Mouse (Mus musculus) forebrain, postnatal 0 days (tissue): ENCODE results near the gene Vps13d. TPM values are rescaled to one million over a fixed set of nuclear protein-coding genes. Genes with fewer than 3 reads are reported as not detected.
A peak's percentile ranks its signal among the peaks of the same experiment; 100 is the strongest.

ENCODE experiments used
- ATAC-seq: fragments of 200-750 bp; cut with Nextera tagmentation; 2 replicates; pipeline ENCODE4 v1.8.0; 2017; ENCODE audit warnings: mild to moderate bottlenecking, moderate library complexity
- DNase-seq: peaks from one replicate; pipeline ENCODE4 v3.0.0-alpha.2; 2015
- H3K27ac ChIP-seq: fragments of 300-500 bp; sonication (generic); 2 replicates; pipeline ENCODE4 v1.5.1; 2014; ENCODE audit warnings: low read depth, mild to moderate bottlenecking, antibody characterized with exemption, low read length, moderate library complexity, mixed read lengths
- H3K27me3 ChIP-seq: fragments of 300-500 bp; sonication (generic); 2 replicates; pipeline ENCODE4 v1.6.1; 2014; ENCODE audit warnings: mild to moderate bottlenecking, low read length, mixed read lengths; ENCODE audit not compliant: insufficient read depth
- H3K36me3 ChIP-seq: fragments of 300-500 bp; sonication (generic); 2 replicates; pipeline ENCODE4 v1.6.1; 2014; ENCODE audit warnings: mild to moderate bottlenecking, moderate library complexity; ENCODE audit not compliant: insufficient read depth
- H3K4me1 ChIP-seq: fragments of 300-500 bp; sonication (generic); 2 replicates; pipeline ENCODE4 v1.6.1; 2014; ENCODE audit warnings: antibody characterized with exemption; ENCODE audit not compliant: insufficient read depth
- H3K4me2 ChIP-seq: fragments of 300-500 bp; sonication (generic); 2 replicates; pipeline ENCODE4 v1.6.1; 2014; ENCODE audit warnings: low read depth, mild to moderate bottlenecking, moderate library complexity
- H3K4me3 ChIP-seq: fragments of 300-500 bp; sonication (generic); 2 replicates; pipeline ENCODE4 v1.5.1; 2014; ENCODE audit warnings: low read depth, low read length, mixed read lengths
- H3K9ac ChIP-seq: fragments of 300-500 bp; sonication (generic); 2 replicates; pipeline ENCODE4 v1.6.1; 2014; ENCODE audit warnings: mild to moderate bottlenecking
- H3K9me3 ChIP-seq: fragments of 300-500 bp; sonication (generic); 2 replicates; pipeline ENCODE4 v1.6.1; 2016; ENCODE audit warnings: low read length
- CTCF ChIP-seq: sonication (generic); IDR thresholded peaks from 2 replicates; pipeline ENCODE4 v1.5.1; 2016; ENCODE audit warnings: antibody characterized with exemption, control low read depth, low read depth
- WGBS: fragments of 180-500 bp; shearing (Covaris S2); extraction: QIAGEN DNeasy Blood & Tissue Kit; methylation state at CpG from one replicate; pipeline ENCODE4 v1.1.7; 2014; 5-methylcytosine and 5-hydroxymethylcytosine counted together
- polyA plus RNA-seq: library from polyadenylated mRNA; unstranded; fragments of >200 nt; fragmentation: Nextera tagmentation; extraction: Ambion mirVana; gene quantifications from 2 replicates; pipeline ENCODE4 v1.2.1, GENCODE M21; 2015
- total RNA-seq: library from RNA; depleted of rRNA; stranded (reverse); fragments of >200 nt; gene quantifications from 2 replicates; pipeline ENCODE4 v1.2.3, GENCODE M21; 2014

Vps13d gene
- total and polyA plus RNA-seq, 2 experiments from 2014 or later: 6.4 to 30.8 TPM

GRCm38 (mm10) chr4:144965255-144965654, 229.6 kb downstream of the Vps13d start:
- Histone ChIP-seq H3K27ac (no peak overlapping the region), H3K9me3 (no peaks in the 10 kb centered on the region), H3K4me3 (no peak overlapping the region), H3K4me1 (no peaks in the 10 kb centered on the region), H3K9ac (no peak overlapping the region), H3K4me2 (no peak overlapping the region), H3K36me3 (no peaks in the 10 kb centered on the region), H3K27me3 (no peaks in the 10 kb centered on the region)
- ATAC-seq: peak; percentile 65; the same call in 1 of the 2 replicates
- no peak for TF ChIP-seq CTCF
- 65% methylated on average over 2 of the region's 2 CpGs for WGBS
- DNase-seq: no peak

- Histone ChIP-seq H3K4me1 (no peaks in the 10 kb centered on the region), H3K4me2 (no peak overlapping the region), H3K9me3 (no peaks in the 10 kb centered on the region), H3K27me3 (no peaks in the 10 kb centered on the region), H3K4me3 (no peak overlapping the region), H3K27ac (no peak overlapping the region), H3K36me3 (no peaks in the 10 kb centered on the region), H3K9ac (no peak overlapping the region)
- no peak for TF ChIP-seq CTCF
- ATAC-seq: no peak
- no peak for DNase-seq
- WGBS: 48% methylated on average over 3 of the region's 3 CpGs
These were observed 233.1 kb downstream of the Vps13d start for GRCm38 (mm10) chr4:144961696-144962095.

GRCm38 (mm10) chr4:144961232-144961631, 233.6 kb downstream of the Vps13d start:
- no peak for ATAC-seq

GRCm38 (mm10) chr4:144960188-144960904, 234.5 kb downstream of the Vps13d start:
- DNase-seq: no peak
- H3K4me2 ChIP-seq: no peak overlapping the region
- 57% methylated on average over 8 of the region's 8 CpGs for WGBS

More at GRCm38 (mm10) chr4:144961232-144961631, 233.6 kb downstream of the Vps13d start:
- Histone ChIP-seq H3K9me3 (no peaks in the 10 kb centered on the region), H3K9ac (no peak overlapping the region), H3K27ac (no peak overlapping the region), H3K4me3 (no peak overlapping the region), H3K4me2 (no peak overlapping the region), H3K27me3 (no peaks in the 10 kb centered on the region), H3K4me1 (no peaks in the 10 kb centered on the region), H3K36me3 (no peaks in the 10 kb centered on the region)
- no peak for TF ChIP-seq CTCF
- WGBS: 71% methylated on average over 4 of the region's 4 CpGs
- DNase-seq: no peak

GRCm38 (mm10) chr4:144957721-144958120, 237.1 kb downstream of the Vps13d start:
- ATAC-seq: no peak
- H3K4me3 ChIP-seq: no peak overlapping the region
- no peak for DNase-seq
- H3K9me3 ChIP-seq: no peaks in the 10 kb centered on the region
- no peaks in the 10 kb centered on the region for H3K4me1 ChIP-seq
- WGBS: 69% methylated on average over 2 of the region's 2 CpGs
- no peak overlapping the region for H3K4me2 ChIP-seq
- no peaks in the 10 kb centered on the region for H3K27me3 ChIP-seq
- no peak overlapping the region for H3K9ac ChIP-seq
- H3K27ac ChIP-seq: no peak overlapping the region
- no peaks in the 10 kb centered on the region for H3K36me3 ChIP-seq
- no peak for TF ChIP-seq CTCF

More at GRCm38 (mm10) chr4:144960188-144960904, 234.5 kb downstream of the Vps13d start:
- no peak for ATAC-seq
- Histone ChIP-seq H3K36me3 (no peaks in the 10 kb centered on the region), H3K4me1 (no peaks in the 10 kb centered on the region), H3K27ac (no peak overlapping the region), H3K9me3 (no peaks in the 10 kb centered on the region), H3K27me3 (no peaks in the 10 kb centered on the region), H3K9ac (no peak overlapping the region), H3K4me3 (no peak overlapping the region)
- TF ChIP-seq CTCF: no peak

GRCm38 (mm10) chr4:144957186-144957585, 237.6 kb downstream of the Vps13d start:
- Histone ChIP-seq H3K9me3 (no peaks in the 10 kb centered on the region), H3K9ac (no peak overlapping the region), H3K36me3 (no peaks in the 10 kb centered on the region), H3K4me1 (no peaks in the 10 kb centered on the region), H3K27ac (no peak overlapping the region), H3K4me3 (no peak overlapping the region), H3K27me3 (no peaks in the 10 kb centered on the region), H3K4me2 (no peak overlapping the region)
- no peak for DNase-seq
- no peak for ATAC-seq
- WGBS: 56% methylated on average over 4 of the region's 4 CpGs
- no peak for TF ChIP-seq CTCF

- TF ChIP-seq CTCF: no peak
- H3K4me2 ChIP-seq: no peak overlapping the region
- no peaks in the 10 kb centered on the region for H3K36me3 ChIP-seq
- DNase-seq (no peak), ATAC-seq (no peak)
- no peaks in the 10 kb centered on the region for H3K9me3 ChIP-seq
- H3K9ac ChIP-seq: no peak overlapping the region
- no peak overlapping the region for H3K27ac ChIP-seq
- WGBS: 82% methylated on average over 1 of the region's 1 CpGs
- no peaks in the 10 kb centered on the region for H3K4me1 ChIP-seq
- H3K27me3 ChIP-seq: no peaks in the 10 kb centered on the region
- no peak overlapping the region for H3K4me3 ChIP-seq
These were observed 238.5 kb downstream of the Vps13d start for GRCm38 (mm10) chr4:144956293-144956692.
